Mouse (Mus musculus): ENCODE data around the gene Tpd52l1. TPM values are rescaled to one million over a fixed set of nuclear protein-coding genes. Genes with fewer than 3 reads are reported as not detected.

The Tpd52l1 gene
- polyA plus RNA-seq, 1 experiment from 2014 or later, result 23.3 TPM

DNA sequence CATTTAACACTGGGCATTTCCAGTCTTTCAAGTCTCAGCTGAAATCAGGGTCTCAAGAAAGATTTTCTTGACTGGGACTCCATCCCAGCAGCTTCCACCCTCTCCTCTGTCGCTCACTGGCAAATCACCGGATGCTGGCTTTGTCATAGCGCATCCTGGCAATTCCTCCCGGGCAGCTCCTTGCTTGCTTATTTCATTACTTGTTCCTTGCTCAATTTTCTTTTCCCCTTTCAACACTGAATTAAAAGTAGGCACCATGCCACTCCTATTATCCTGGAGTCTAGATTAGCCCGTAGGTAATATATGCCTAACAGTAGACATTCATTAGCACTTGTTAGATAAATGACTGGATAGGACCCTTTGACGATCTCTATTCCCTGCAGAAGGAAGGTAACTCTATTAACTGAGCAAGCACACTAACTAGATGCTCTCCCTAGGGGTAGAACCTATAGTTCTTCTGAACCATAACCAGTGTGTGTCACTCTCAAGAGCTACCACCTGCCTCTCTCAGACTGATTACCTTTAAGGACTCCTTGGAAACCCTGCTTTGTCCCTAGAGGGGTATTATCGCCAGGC, 90.8 kb downstream of the Tpd52l1 start:
- Histone ChIP-seq H3K9me3 (ENCODE audit: control insufficient read depth, low read depth, low read length) (no peaks in the 10 kb centered on the region), H3K36me3 (ENCODE audit: control insufficient read depth, insufficient read depth, low read length) (no peaks in the 10 kb centered on the region)
- WGBS, result 78% methylated on average over 7 of the region's 7 CpGs

DNA sequence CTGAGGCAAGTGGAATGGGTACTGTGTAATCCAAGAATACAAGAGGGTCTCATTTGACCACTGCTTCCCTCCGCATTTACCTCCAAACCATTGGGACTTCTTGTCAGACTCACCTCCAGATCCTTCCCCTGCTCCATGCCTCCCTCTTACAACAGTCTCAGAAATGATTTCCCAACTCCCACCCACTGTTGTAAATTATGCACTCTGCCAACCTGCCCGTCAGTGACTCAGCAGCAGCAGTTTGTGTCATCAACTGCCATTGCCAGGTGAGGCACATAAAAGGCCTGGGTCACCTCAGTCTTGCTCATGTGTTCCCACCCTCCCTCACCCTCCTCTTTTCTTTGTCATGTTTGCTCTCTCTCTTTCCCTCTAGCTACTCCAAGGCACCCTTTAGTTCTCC, 91.6 kb downstream of the Tpd52l1 start:
- 76% methylated on average over 2 of the region's 2 CpGs for WGBS
- ATAC-seq (ENCODE audit: insufficient number of reproducible peaks, insufficient read depth, low FRiP score, low read depth), result no peak
- no peaks in the 10 kb centered on the region for H3K9me3 ChIP-seq (ENCODE audit: control insufficient read depth, low read depth, low read length)
- no peaks in the 10 kb centered on the region for H3K27me3 ChIP-seq (ENCODE audit: control insufficient read depth, insufficient read depth, low read length)
- no peak overlapping the region for H3K27ac ChIP-seq (ENCODE audit: low read length)
- no peak overlapping the region for H3K4me2 ChIP-seq (replicated peaks; ENCODE audit: low read depth, low read length)
- H3K4me1 ChIP-seq (ENCODE audit: control insufficient read depth, insufficient read depth, low read length), result no peaks in the 10 kb centered on the region
- H3K36me3 ChIP-seq (ENCODE audit: control insufficient read depth, insufficient read depth, low read length), result no peaks in the 10 kb centered on the region
- no peak overlapping the region for H3K4me3 ChIP-seq (ENCODE audit: low read depth, low read length)
- no peak overlapping the region for H3K9ac ChIP-seq (replicated peaks; ENCODE audit: low read depth, low read length)

More for the DNA sequence above, 90.8 kb downstream of the Tpd52l1 start:
- H3K27ac ChIP-seq (ENCODE audit: low read length), result no peak overlapping the region
- H3K4me2 ChIP-seq (replicated peaks; ENCODE audit: low read depth, low read length), result no peak overlapping the region
- no peak overlapping the region for H3K9ac ChIP-seq (replicated peaks; ENCODE audit: low read depth, low read length)
- H3K27me3 ChIP-seq (ENCODE audit: control insufficient read depth, insufficient read depth, low read length), result no peaks in the 10 kb centered on the region
- no peak overlapping the region for H3K4me3 ChIP-seq (ENCODE audit: low read depth, low read length)
- no peak for ATAC-seq (ENCODE audit: insufficient number of reproducible peaks, insufficient read depth, low FRiP score, low read depth)
- H3K4me1 ChIP-seq (ENCODE audit: control insufficient read depth, insufficient read depth, low read length), result no peaks in the 10 kb centered on the region

DNA sequence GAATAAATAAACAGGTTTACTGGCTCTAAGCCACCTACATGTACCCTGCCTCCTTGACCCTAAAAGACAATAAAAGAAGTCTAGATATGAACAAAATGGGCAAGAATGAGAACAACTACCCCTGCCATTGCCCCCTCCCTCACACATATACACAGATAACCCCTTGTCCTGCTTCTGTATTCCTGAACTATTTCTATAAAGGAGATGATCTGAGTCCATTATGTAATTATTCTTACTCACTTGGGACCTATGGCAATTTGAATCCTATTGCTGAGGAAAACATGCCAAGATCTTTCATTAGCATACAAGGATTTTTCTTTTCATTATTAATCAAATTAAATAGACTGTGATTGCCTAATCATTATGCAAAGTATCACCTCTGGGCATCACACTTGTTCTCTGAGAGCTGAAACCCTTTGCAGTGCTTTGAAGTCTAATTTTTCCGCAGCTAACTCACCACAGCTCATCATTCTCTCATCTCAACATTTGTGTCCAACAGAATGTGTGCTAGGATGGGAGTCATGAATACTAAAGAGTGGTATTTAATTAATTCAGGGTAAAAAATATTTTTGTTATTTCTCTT, 92.8 kb downstream of the Tpd52l1 start:
- no peaks in the 10 kb centered on the region for H3K4me1 ChIP-seq (ENCODE audit: control insufficient read depth, insufficient read depth, low read length)
- H3K36me3 ChIP-seq (ENCODE audit: control insufficient read depth, insufficient read depth, low read length), result no peaks in the 10 kb centered on the region
- 92% methylated on average over 1 of the region's 1 CpGs for WGBS
- no peak overlapping the region for H3K9ac ChIP-seq (replicated peaks; ENCODE audit: low read depth, low read length)
- no peaks in the 10 kb centered on the region for H3K27me3 ChIP-seq (ENCODE audit: control insufficient read depth, insufficient read depth, low read length)
- no peak for ATAC-seq (ENCODE audit: insufficient number of reproducible peaks, insufficient read depth, low FRiP score, low read depth)
- no peak overlapping the region for H3K4me3 ChIP-seq (ENCODE audit: low read depth, low read length)
- H3K27ac ChIP-seq (ENCODE audit: low read length), result no peak overlapping the region
- H3K9me3 ChIP-seq (ENCODE audit: control insufficient read depth, low read depth, low read length), result no peaks in the 10 kb centered on the region
- H3K4me2 ChIP-seq (replicated peaks; ENCODE audit: low read depth, low read length), result no peak overlapping the region

DNA sequence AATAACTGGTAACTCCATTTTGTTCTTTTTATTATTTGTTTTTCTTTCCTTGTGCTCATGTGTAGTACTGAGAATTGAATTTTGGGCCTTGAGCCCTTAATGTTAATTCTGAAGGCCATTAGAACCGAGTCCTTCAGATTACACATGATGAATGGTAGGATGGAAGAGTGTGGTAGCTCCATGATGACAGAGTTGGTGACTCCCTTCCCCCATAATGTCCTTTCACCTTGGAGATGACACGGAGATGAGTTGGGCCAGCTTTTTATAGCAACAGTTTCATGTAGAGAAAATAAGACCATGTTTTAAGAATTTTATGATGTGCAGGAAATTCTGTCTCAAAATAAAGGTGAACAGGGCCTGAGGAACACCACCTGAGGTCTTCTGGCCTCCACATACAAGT, 94.7 kb downstream of the Tpd52l1 start:
- no peak for ATAC-seq (ENCODE audit: insufficient number of reproducible peaks, insufficient read depth, low FRiP score, low read depth)
- H3K4me3 ChIP-seq (ENCODE audit: low read depth, low read length), result no peak overlapping the region
- H3K9me3 ChIP-seq (ENCODE audit: control insufficient read depth, low read depth, low read length), result no peaks in the 10 kb centered on the region
- H3K4me2 ChIP-seq (replicated peaks; ENCODE audit: low read depth, low read length), result no peak overlapping the region
- H3K27me3 ChIP-seq (ENCODE audit: control insufficient read depth, insufficient read depth, low read length), result no peaks in the 10 kb centered on the region
- 79% methylated on average over 2 of the region's 2 CpGs for WGBS
- no peak overlapping the region for H3K27ac ChIP-seq (ENCODE audit: low read length)
- no peak overlapping the region for H3K9ac ChIP-seq (replicated peaks; ENCODE audit: low read depth, low read length)
- no peaks in the 10 kb centered on the region for H3K4me1 ChIP-seq (ENCODE audit: control insufficient read depth, insufficient read depth, low read length)
- no peaks in the 10 kb centered on the region for H3K36me3 ChIP-seq (ENCODE audit: control insufficient read depth, insufficient read depth, low read length)

DNA sequence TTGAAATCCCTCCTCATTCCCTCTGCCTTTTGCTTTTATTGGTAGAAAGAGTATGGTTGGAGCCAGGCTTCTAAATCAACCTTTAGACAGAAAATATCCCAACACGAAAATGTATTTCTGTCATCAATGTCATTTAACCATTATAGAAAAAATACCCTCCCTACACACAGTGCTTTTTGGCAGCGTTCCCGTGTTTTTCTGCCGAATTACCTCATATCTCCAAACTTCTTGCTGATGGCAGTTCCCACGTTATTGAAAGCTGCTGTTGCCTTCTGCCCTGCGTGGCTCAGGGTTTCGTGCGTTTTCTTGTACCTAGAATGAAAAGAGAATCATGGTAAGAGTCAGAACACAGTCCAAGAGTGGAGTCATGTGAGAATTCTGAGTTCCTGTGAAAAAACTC, 99.4 kb downstream of the Tpd52l1 start:
- H3K4me1 ChIP-seq (ENCODE audit: control insufficient read depth, insufficient read depth, low read length), result no peaks in the 10 kb centered on the region
- no peaks in the 10 kb centered on the region for H3K27me3 ChIP-seq (ENCODE audit: control insufficient read depth, insufficient read depth, low read length)
- H3K9ac ChIP-seq (replicated peaks; ENCODE audit: low read depth, low read length), result no peak overlapping the region
- no peak overlapping the region for H3K27ac ChIP-seq (ENCODE audit: low read length)
- no peak for ATAC-seq (ENCODE audit: insufficient number of reproducible peaks, insufficient read depth, low FRiP score, low read depth)
- WGBS, result 67% methylated on average over 8 of the region's 8 CpGs
- no peak overlapping the region for H3K4me3 ChIP-seq (ENCODE audit: low read depth, low read length)
- H3K36me3 ChIP-seq (ENCODE audit: control insufficient read depth, insufficient read depth, low read length), result no peaks in the 10 kb centered on the region
- H3K9me3 ChIP-seq (ENCODE audit: control insufficient read depth, low read depth, low read length), result no peaks in the 10 kb centered on the region
- no peak overlapping the region for H3K4me2 ChIP-seq (replicated peaks; ENCODE audit: low read depth, low read length)

DNA sequence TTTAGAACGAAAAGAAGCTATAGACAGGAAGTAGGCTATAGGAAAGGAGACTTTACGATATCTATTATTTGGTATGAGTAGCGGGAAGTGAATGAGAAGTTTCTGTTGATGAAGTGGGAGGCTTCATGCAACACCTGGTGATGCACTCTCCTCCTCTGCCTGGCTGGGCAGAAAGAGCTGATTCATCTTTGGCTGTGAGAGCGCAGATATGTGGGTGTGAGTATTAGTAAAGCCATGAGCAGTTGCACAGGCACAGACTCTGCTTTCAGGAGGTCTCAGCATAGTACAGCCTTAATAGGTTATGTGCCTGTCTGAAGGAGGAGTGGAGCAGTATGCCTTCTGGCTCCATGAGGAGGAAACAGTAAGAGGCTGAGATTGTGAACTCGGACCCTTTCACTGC, 109.3 kb downstream of the Tpd52l1 start:
- no peaks in the 10 kb centered on the region for H3K27me3 ChIP-seq (ENCODE audit: control insufficient read depth, insufficient read depth, low read length)
- ATAC-seq (ENCODE audit: insufficient number of reproducible peaks, insufficient read depth, low FRiP score, low read depth), result no peak
- H3K9me3 ChIP-seq (ENCODE audit: control insufficient read depth, low read depth, low read length), result no peaks in the 10 kb centered on the region
- no peak overlapping the region for H3K4me3 ChIP-seq (ENCODE audit: low read depth, low read length)
- WGBS, result 84% methylated on average over 5 of the region's 5 CpGs
- H3K9ac ChIP-seq (replicated peaks; ENCODE audit: low read depth, low read length), result no peak overlapping the region
- H3K4me2 ChIP-seq (replicated peaks; ENCODE audit: low read depth, low read length), result no peak overlapping the region
- no peaks in the 10 kb centered on the region for H3K36me3 ChIP-seq (ENCODE audit: control insufficient read depth, insufficient read depth, low read length)
- no peak overlapping the region for H3K27ac ChIP-seq (ENCODE audit: low read length)
- no peaks in the 10 kb centered on the region for H3K4me1 ChIP-seq (ENCODE audit: control insufficient read depth, insufficient read depth, low read length)

DNA sequence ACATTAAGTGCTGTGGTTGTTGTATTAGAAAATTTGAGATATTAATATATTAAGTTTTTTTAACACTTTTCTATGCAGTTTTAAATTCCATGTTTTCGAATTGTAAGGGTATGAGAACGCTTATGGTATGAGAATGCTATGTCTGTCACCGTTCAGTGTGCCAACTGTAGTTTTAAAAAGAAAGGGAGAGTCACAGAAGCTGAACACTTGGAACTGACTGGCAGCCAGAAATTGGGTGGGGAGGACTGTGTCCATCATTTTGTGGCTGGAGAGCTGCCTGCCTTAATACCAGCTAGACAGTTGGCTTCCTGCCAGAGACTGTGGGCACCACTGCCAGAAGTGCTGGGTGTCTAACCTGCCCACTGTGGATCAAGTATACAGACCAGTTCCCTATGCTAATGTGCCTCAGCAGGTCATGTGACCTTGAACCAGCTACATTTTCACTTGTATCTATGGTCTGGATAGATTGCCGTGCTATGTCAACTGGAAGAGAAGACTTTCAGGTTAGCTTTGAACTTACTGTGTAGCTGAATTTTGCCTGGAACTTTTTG, 114.5 kb downstream of the Tpd52l1 start:
- H3K4me1 ChIP-seq (ENCODE audit: control insufficient read depth, insufficient read depth, low read length), result no peaks in the 10 kb centered on the region
- H3K9ac ChIP-seq (replicated peaks; ENCODE audit: low read depth, low read length), result no peak overlapping the region
- no peaks in the 10 kb centered on the region for H3K27me3 ChIP-seq (ENCODE audit: control insufficient read depth, insufficient read depth, low read length)
- H3K9me3 ChIP-seq (ENCODE audit: control insufficient read depth, low read depth, low read length), result no peaks in the 10 kb centered on the region
- H3K27ac ChIP-seq (ENCODE audit: low read length), result no peak overlapping the region
- H3K36me3 ChIP-seq (ENCODE audit: control insufficient read depth, insufficient read depth, low read length), result peaks cover 6% of the 10 kb centered on the region; the same call in 1 of the 2 replicates
- no peak overlapping the region for H3K4me3 ChIP-seq (ENCODE audit: low read depth, low read length)
- H3K4me2 ChIP-seq (replicated peaks; ENCODE audit: low read depth, low read length), result no peak overlapping the region
- ATAC-seq (ENCODE audit: insufficient number of reproducible peaks, insufficient read depth, low FRiP score, low read depth), result no peak
- 91% methylated on average over 4 of the region's 4 CpGs for WGBS

DNA sequence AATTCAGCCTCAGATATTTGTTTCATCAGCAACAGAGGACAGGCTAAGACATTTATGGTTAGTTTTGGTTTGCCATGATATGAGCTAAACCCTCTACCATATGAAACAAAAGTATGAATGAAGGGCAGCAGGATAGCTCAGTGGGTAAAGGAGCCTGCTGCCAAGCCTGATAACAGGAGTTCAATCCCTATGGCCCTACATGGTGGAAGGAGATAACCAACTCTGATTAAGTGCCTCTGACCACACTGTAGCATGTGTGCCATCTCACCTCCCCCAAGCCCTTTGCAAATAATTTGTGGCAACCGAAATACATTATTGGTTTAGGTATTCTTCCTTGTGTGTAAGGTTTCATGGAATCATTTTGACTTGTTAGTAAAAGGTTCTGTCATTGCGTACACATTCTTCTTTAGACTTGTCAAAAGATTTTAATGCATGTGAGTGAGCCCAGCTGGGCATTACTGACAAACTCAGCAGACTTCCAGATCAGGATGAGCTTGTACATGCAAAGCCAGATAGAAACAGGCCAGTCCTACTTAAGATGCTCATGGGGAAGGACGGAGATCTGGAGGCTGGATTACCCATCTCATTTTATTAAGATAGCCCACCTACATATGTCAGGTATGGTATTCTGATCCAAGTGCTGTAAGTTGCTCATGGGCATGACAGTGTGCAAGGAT, 115.3 kb downstream of the Tpd52l1 start:
- H3K36me3 ChIP-seq (ENCODE audit: control insufficient read depth, insufficient read depth, low read length), result peaks cover 10% of the 10 kb centered on the region; the same call in 1 of the 2 replicates
- whole genome bisulfite sequencing, result 68% methylated on average over 3 of the region's 3 CpGs
- no peak overlapping the region for H3K4me3 ChIP-seq (ENCODE audit: low read depth, low read length)
- ATAC-seq (ENCODE audit: insufficient number of reproducible peaks, insufficient read depth, low FRiP score, low read depth), result no peak
- no peak overlapping the region for H3K9ac ChIP-seq (replicated peaks; ENCODE audit: low read depth, low read length)
- no peaks in the 10 kb centered on the region for H3K9me3 ChIP-seq (ENCODE audit: control insufficient read depth, low read depth, low read length)
- H3K4me1 ChIP-seq (ENCODE audit: control insufficient read depth, insufficient read depth, low read length), result no peaks in the 10 kb centered on the region
- no peaks in the 10 kb centered on the region for H3K27me3 ChIP-seq (ENCODE audit: control insufficient read depth, insufficient read depth, low read length)
- H3K4me2 ChIP-seq (replicated peaks; ENCODE audit: low read depth, low read length), result no peak overlapping the region
- H3K27ac ChIP-seq (ENCODE audit: low read length), result no peak overlapping the region

Data from stomach, embryonic 14.5 days (tissue).